9 mouse cellular contexts compared by ENCODE assay signal in genomic region chr12:70913429-70913828, GRCm38 (mm10). TPM values are rescaled to one million over a fixed set of nuclear protein-coding genes. Genes with fewer than 3 reads are reported as not detected.
DNase-seq lines count a peak whose midpoint lies in the region; ATAC-seq and TF ChIP-seq lines count a peak whose summit lies in the region.
"Had no signal": no experiment of that assay in that cellular context is flagged by ENCODE, and none has a peak within 500 bp of the region (broad histone marks: within the 10 kb centered on the region; RNA-seq: fewer than 3 reads in every experiment).

No protein-coding gene starts in this region.

- TF ChIP-seq POLR2A in CH12.LX (IDR thresholded peaks at IDR 0.05; ENCODE audit: low read depth, low read length): no peak
- TF ChIP-seq POLR2A in brain, embryonic 14.5 days (IDR thresholded peaks at IDR 0.05; ENCODE audit: borderline replicate concordance, extremely low read depth, insufficient read depth, insufficient read length, poor library complexity, severe bottlenecking): no peak

- intact Hi-C loops in heart, postnatal 25 days (cut with DNase I): loop anchor here (5.0 to 10.0 kb wide), 2 partner anchors 256 to 679 kb away; partner anchors contain the start of gene Pygl
- intact Hi-C loops in heart, postnatal 14 days (cut with DNase I): loop anchor here (5.0 kb wide), 2 partner anchors 256 to 681 kb away; partner anchors contain the start of gene Pygl

- no peaks in the 10 kb centered on the region for H3K36me3 ChIP-seq in CH12.LX (replicated peaks in 1 of 2; ENCODE audit: control insufficient read depth in 1 of 2, insufficient read depth in 1 of 2, low read length in 1 of 2)
- H3K36me3 ChIP-seq in liver, embryonic 11.5 days (ENCODE audit: control insufficient read depth, insufficient read depth, low read length): no peaks in the 10 kb centered on the region

- WGBS in liver, embryonic 11.5 days: 31% methylated on average over 3 of the region's 3 CpGs

- no peak overlapping the region for H3K4me3 ChIP-seq in CH12.LX (replicated peaks in 1 of 3; ENCODE audit: low read depth in 2 of 3, low read length in 2 of 3, poor library complexity in 1 of 3)
- H3K4me3 ChIP-seq in liver, embryonic 11.5 days (ENCODE audit: low read depth, low read length): no peak overlapping the region

- peak; percentile 81 to 82 for TF ChIP-seq CTCF in CH12.LX (conservative IDR thresholded peaks at IDR 0.05 in 1 of 2, IDR thresholded peaks at IDR 0.05 in 1 of 2; ENCODE audit: low read depth in 2 of 2, low read length in 2 of 2)
- peak; percentile 55; the same call in 1 of the 2 replicates for TF ChIP-seq CTCF in brain, embryonic 14.5 days (IDR thresholded peaks at IDR 0.05; ENCODE audit: borderline replicate concordance, extremely low read depth, insufficient read depth, insufficient read length)

- no peak overlapping the region for H3K9ac ChIP-seq in CH12.LX (ENCODE audit: insufficient read depth, low read depth)
- H3K9ac ChIP-seq in liver, embryonic 11.5 days (ENCODE audit: low read depth, low read length): no peak overlapping the region

- no peak for TF ChIP-seq EP300 in CH12.LX (IDR thresholded peaks at IDR 0.05; ENCODE audit: low read length)

- H3K4me2 ChIP-seq in CH12.LX (ENCODE audit: insufficient read depth, low read depth, poor library complexity, severe bottlenecking): no peak overlapping the region
- H3K4me2 ChIP-seq in liver, embryonic 11.5 days: no peak overlapping the region

- H3K9me3 ChIP-seq in CH12.LX (replicated peaks; ENCODE audit: low read length): peaks cover 7% of the 10 kb centered on the region
- H3K9me3 ChIP-seq in liver, embryonic 11.5 days (ENCODE audit: control insufficient read depth, low read length): no peaks in the 10 kb centered on the region

- dilution Hi-C loops in CH12.LX (cut with MboI; ENCODE audit: extremely low pct_ligation_motif_present, extremely low pct_unique_long_range_greater_than_20kb, low sequenced_read_pairs): no loop called here

- no peaks in the 10 kb centered on the region for H3K79me2 ChIP-seq in CH12.LX (replicated peaks; ENCODE audit: control insufficient read depth, extremely low read depth, insufficient read depth, poor library complexity, severe bottlenecking)

- ATAC-seq in liver, embryonic 11.5 days (replicated peaks; ENCODE audit: low FRiP score): no peak; the same call in 1 of the 2 replicates

- H3K4me1 ChIP-seq in CH12.LX (ENCODE audit: control insufficient read depth in 1 of 2, insufficient read depth in 2 of 2): peaks cover 6 to 31% of the 10 kb centered on the region in 2 experiments
- no peaks in the 10 kb centered on the region for H3K4me1 ChIP-seq in liver, embryonic 11.5 days (replicated peaks; ENCODE audit: control insufficient read depth, insufficient read depth, low read length)

- in situ Hi-C loops in CH12.LX (cut with MboI; ENCODE audit: low pct_ligation_motif_present, low pct_unique_long_range_greater_than_20kb, low sequenced_read_pairs): loop anchor here (10.0 to 25.0 kb wide), 2 partner anchors 419 to 676 kb away; partner anchors contain the start of gene Pygl

- DNase-seq in heart, adult 18-20 months: peak; percentile 75 to 88
- no peak for DNase-seq in heart, postnatal 25 days (ENCODE audit: low spot score)
- peak; percentile 70 for DNase-seq in CH12.LX (ENCODE audit: extremely low read depth)
- DNase-seq in brain, embryonic 14.5 days (ENCODE audit: low read depth): peak; percentile 20
- peak; percentile 73 to 78 for DNase-seq in heart, postnatal 14 days
- DNase-seq in liver, embryonic 11.5 days (ENCODE audit: low spot score): peak; percentile 72
- DNase-seq in right cerebral cortex, adult 2 months (ENCODE audit: low spot score in 2 of 2): peak; percentile 61 to 79
- DNase-seq in urinary bladder, postnatal 36 days (ENCODE audit: low spot score in 2 of 2): peak; percentile 73 to 83

- H3K27ac ChIP-seq in CH12.LX (ENCODE audit: insufficient read depth, low read depth): no peak overlapping the region
- no peak overlapping the region for H3K27ac ChIP-seq in liver, embryonic 11.5 days (ENCODE audit: low read depth, low read length)
- H3K27ac ChIP-seq: macrophage had no signal

- no peaks in the 10 kb centered on the region for H3K27me3 ChIP-seq in CH12.LX (replicated peaks)
- H3K27me3 ChIP-seq in liver, embryonic 11.5 days (replicated peaks; ENCODE audit: control insufficient read depth, insufficient read depth, low read length): peaks cover 4% of the 10 kb centered on the region; the same call in 1 of the 2 replicates

- TF ChIP-seq RAD21 in CH12.LX (IDR thresholded peaks at IDR 0.05; ENCODE audit: low read depth, low read length): peak; percentile 5; the same call in 1 of the 2 replicates

TF ChIP-seq in CH12.LX, 34 proteins besides CTCF, POLR2A, EP300 and RAD21:
- TF ChIP-seq HCFC1 (IDR thresholded peaks at IDR 0.05; ENCODE audit: low read depth, low read length): no peak
- TF ChIP-seq KAT2A (IDR thresholded peaks at IDR 0.05; ENCODE audit: insufficient replicate concordance, low read length): no peak
- peak; percentile 28 for TF ChIP-seq SMC3 (IDR thresholded peaks at IDR 0.05; ENCODE audit: low read depth, low read length)
- TF ChIP-seq ZKSCAN1 (IDR thresholded peaks at IDR 0.05; ENCODE audit: borderline replicate concordance, low read depth, low read length): no peak

RNA-seq across cellular contexts. Expression of gene Actr10, which starts 24.2 kb away (rescaled TPM):
- total RNA-seq in heart, adult 18-20 months (2021): 100 to 1,000 TPM; 131 to 141 TPM
- 100 to 1,000 TPM; 133 to 135 TPM for total RNA-seq in heart, postnatal 25 days (2021)
- total RNA-seq in CH12.LX (2012; rRNA removed) (60.2 and 66.0 TPM in 2 replicates), CH12.LX (2014; rRNA removed) (133 and 135 TPM in 2 replicates)
- 154 and 168 TPM in 2 replicates for polyA plus RNA-seq in CH12.LX (2012; ENCODE audit: insufficient read length, low read depth)
- polyA plus RNA-seq in brain, embryonic 14.5 days (2012; rRNA removed): 112 and 132 TPM in 2 replicates
- total RNA-seq in heart, postnatal 14 days (2021): 100 to 1,000 TPM; 136 to 141 TPM
- polyA plus RNA-seq in liver, embryonic 11.5 days (2014; fragmentation: Nextera tagmentation; extraction: Ambion mirVana): 197 and 201 TPM in 2 replicates
